Mouse (Mus musculus) thymus, adult 2 months (tissue): Measurements from ENCODE around the gene Plrg1.

Source experiments
- CTCF ChIP-seq: fragments of 200-500 bp; IDR thresholded peaks from 2 replicates; pipeline ENCODE4 v1.5.1; 2012; ENCODE audit warnings: mild to moderate bottlenecking, control low read depth, low read length, moderate library complexity, borderline replicate concordance; ENCODE audit not compliant: control insufficient read depth, poor library complexity, insufficient read depth; ENCODE audit errors: extremely low read depth
- POLR2A ChIP-seq: fragments of 200-500 bp; IDR thresholded peaks from 2 replicates; pipeline ENCODE4 v1.6.1; 2012; ENCODE audit warnings: mild to moderate bottlenecking, low read length, control low read depth, moderate library complexity; ENCODE audit not compliant: control insufficient read depth, poor library complexity, insufficient read depth; ENCODE audit errors: extremely low read depth

GRCm38 (mm10) chr3:83117592-83117991, 62.3 kb downstream of the Plrg1 start:
- TF ChIP-seq CTCF (no peak), POLR2A (no peak)
